Mouse (Mus musculus) midbrain, embryonic 11.5 days (tissue): ENCODE data around the gene Frem2. TPM values are rescaled to one million over a fixed set of nuclear protein-coding genes. Genes with fewer than 3 reads are reported as not detected.
A peak's percentile ranks its signal among the peaks of the same experiment; 100 is the strongest.

Experiments used
- ATAC-seq: fragments of 200-750 bp; cut with Nextera tagmentation; 2 replicates; pipeline ENCODE4 v1.8.0; 2017; ENCODE audit warnings: moderate TSS enrichment, moderate library complexity; ENCODE audit not compliant: low FRiP score
- DNase-seq: peaks from one replicate; pipeline ENCODE4 v3.0.0; 2015; ENCODE audit warnings: low spot score; ENCODE audit errors: missing footprints
- H3K27ac ChIP-seq: fragments of 300-500 bp; sonication (generic); 2 replicates; pipeline ENCODE4 v1.5.1; 2014; ENCODE audit warnings: low read depth, low read length
- H3K27me3 ChIP-seq: fragments of 300-500 bp; sonication (generic); 2 replicates; pipeline ENCODE4 v1.6.1; 2014; ENCODE audit warnings: mild to moderate bottlenecking, low read length, moderate library complexity, mixed read lengths; ENCODE audit not compliant: control insufficient read depth, insufficient read depth
- H3K36me3 ChIP-seq: fragments of 300-500 bp; sonication (generic); 2 replicates; pipeline ENCODE4 v1.6.1; 2014; ENCODE audit warnings: mild to moderate bottlenecking, low read length, moderate library complexity, mixed read lengths; ENCODE audit not compliant: control insufficient read depth, insufficient read depth
- H3K4me1 ChIP-seq: fragments of 300-500 bp; sonication (generic); 2 replicates; pipeline ENCODE4 v1.6.1; 2014; ENCODE audit warnings: low read length; ENCODE audit not compliant: control insufficient read depth, insufficient read depth
- H3K4me2 ChIP-seq: fragments of 300-500 bp; sonication (generic); 2 replicates; pipeline ENCODE4 v1.6.1; 2014; ENCODE audit warnings: mild to moderate bottlenecking, moderate library complexity
- H3K4me3 ChIP-seq: fragments of 300-500 bp; sonication (generic); 2 replicates; pipeline ENCODE4 v1.5.1; 2014; ENCODE audit warnings: low read depth, low read length
- H3K9ac ChIP-seq: fragments of 300-500 bp; sonication (generic); 2 replicates; pipeline ENCODE4 v1.6.1; 2014; ENCODE audit warnings: low read length
- H3K9me3 ChIP-seq: fragments of 300-500 bp; sonication (generic); 2 replicates; pipeline ENCODE4 v1.6.1; 2016; ENCODE audit warnings: low read length; ENCODE audit not compliant: control insufficient read depth
- WGBS: fragments of 180-500 bp; shearing (Covaris S2); extraction: QIAGEN DNeasy Blood & Tissue Kit; methylation state at CpG from one replicate; pipeline ENCODE4 v1.1.7; 2014; 5-methylcytosine and 5-hydroxymethylcytosine counted together
- polyA plus RNA-seq: library from polyadenylated mRNA; unstranded; fragments of >200 nt; fragmentation: Nextera tagmentation; extraction: Ambion mirVana; gene quantifications from 2 replicates; pipeline ENCODE4 v1.2.1, GENCODE M21; 2014

Gene Frem2
- polyA plus RNA-seq, 1 experiment from 2014 or later: 1.7 TPM

DNA sequence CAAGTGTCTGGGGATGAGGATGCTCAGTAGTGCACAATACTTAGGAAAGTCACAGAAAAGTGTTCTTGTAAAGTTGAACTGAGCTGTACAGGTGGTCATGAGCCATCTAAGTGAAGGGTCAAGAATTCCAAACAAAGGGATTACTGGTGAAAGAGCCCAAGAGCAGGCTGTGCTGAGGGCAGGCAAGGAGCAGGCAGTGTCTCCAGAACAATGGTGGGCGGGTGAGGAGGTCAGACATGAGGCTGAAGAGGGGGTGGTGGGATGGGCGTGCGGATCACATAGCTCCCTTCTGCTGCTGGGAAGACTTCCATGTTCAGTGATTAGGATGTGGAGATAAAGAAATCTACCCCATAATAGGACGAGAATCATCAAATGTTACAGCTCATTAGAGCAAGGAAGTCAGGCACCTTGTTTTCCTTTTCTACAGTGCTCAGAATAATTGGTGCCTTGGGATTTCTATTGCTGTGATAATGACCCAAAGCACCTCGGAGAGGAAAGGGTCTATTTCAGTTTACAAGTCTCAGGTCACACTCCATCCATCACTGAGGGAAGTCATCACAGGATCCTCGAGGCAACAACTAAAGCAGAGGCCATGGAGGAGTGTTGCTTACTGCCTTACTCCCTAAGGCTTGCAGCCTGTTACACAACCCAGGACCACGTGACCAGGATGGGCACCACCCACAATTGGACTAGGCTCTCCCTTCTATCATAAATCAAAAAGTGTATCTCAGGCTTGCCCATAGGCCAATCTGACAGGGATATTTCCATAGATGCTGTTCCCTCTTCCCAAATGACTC is 80.6 kb downstream of the Frem2 start:
- Histone ChIP-seq H3K36me3 (no peaks in the 10 kb centered on the region), H3K27me3 (no peaks in the 10 kb centered on the region), H3K9me3 (no peaks in the 10 kb centered on the region), H3K27ac (no peak overlapping the region), H3K4me1 (peaks cover 10% of the 10 kb centered on the region), H3K9ac (no peak overlapping the region), H3K4me3 (no peak overlapping the region), H3K4me2 (no peak overlapping the region)
- WGBS: 32% methylated on average over 7 of the region's 7 CpGs
- no peak for ATAC-seq
- no peak for DNase-seq

DNA sequence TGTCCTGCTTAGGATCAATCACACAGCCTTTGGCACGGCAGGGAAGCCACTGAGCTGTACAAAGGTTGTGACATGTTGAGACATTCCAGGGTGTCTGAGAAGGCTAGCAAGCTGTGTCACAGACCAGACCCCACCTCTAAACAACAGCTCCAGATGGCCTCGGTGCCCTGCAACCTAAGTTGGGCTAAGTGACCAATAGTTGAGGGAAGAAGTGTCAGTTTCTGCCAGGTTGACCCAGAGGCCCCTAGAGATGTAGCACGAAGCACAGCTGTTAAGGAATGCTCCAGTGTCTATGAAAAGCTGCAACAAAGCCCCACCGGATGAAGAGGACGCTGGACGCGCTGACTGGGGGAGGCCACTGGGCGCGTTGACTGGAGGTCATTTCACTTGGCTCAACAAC is 83.0 kb downstream of the Frem2 start:
- H3K27ac ChIP-seq: no peak overlapping the region
- no peak overlapping the region for H3K9ac ChIP-seq
- H3K36me3 ChIP-seq: no peaks in the 10 kb centered on the region
- 31% methylated on average over 9 of the region's 9 CpGs for WGBS
- DNase-seq (no peak), ATAC-seq (no peak)
- H3K4me1 ChIP-seq: peaks cover 10% of the 10 kb centered on the region
- no peak overlapping the region for H3K4me2 ChIP-seq
- H3K9me3 ChIP-seq: no peaks in the 10 kb centered on the region
- H3K4me3 ChIP-seq: no peak overlapping the region
- H3K27me3 ChIP-seq: no peaks in the 10 kb centered on the region

DNA sequence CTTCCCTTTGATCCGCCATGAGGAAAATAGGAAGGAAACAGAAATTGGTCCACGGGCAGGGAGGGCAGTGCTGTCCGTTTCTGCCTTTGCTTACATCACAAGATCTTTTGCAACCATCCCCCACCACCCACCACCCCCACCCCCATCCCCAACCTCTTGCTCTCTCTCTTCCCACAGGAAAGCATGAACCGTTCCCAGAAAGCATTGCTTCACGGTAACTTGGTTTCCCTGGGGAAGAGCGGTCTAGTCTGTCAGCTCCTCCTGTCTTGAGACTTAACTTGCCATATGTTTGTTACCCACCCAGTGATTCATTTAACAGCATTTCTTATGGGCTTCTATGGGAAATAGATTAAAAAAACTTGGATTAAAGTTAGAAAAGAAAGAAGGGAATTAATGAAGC is 85.5 kb downstream of the Frem2 start:
- Histone ChIP-seq H3K4me2 (no peak overlapping the region), H3K4me1 (peaks cover 10% of the 10 kb centered on the region), H3K27me3 (no peaks in the 10 kb centered on the region), H3K4me3 (no peak overlapping the region), H3K27ac (no peak overlapping the region), H3K9me3 (no peaks in the 10 kb centered on the region), H3K9ac (no peak overlapping the region), H3K36me3 (no peaks in the 10 kb centered on the region)
- DNase-seq (no peak), ATAC-seq (no peak)
- 50% methylated on average over 6 of the region's 6 CpGs for WGBS

DNA sequence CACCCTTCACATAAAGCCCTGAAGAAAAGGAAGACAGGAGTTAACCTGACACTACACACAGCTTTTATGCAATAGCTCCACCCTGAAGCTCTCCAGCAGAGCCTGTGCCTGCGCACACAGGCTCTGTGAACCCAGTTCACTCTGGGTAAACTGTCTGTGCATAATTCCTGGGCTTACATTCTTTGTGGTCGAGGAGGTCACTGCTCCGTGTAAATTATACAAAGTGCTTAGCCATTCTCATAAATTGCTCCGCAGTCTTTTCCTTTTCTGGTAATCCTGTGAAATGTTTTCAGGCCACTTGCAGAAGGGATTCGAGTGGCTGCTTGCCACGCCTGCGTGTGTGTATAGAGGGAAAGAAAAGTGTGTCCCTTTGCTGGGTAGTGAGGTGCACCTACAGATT is 92.6 kb downstream of the Frem2 start:
- no peak overlapping the region for H3K27ac ChIP-seq
- ATAC-seq (0 out of 2 replicates have a peak, but pooled peaks have one; percentile 49), DNase-seq (no peak)
- H3K9ac ChIP-seq: no peak overlapping the region
- no peak overlapping the region for H3K4me2 ChIP-seq
- H3K9me3 ChIP-seq: no peaks in the 10 kb centered on the region
- 31% methylated on average over 7 of the region's 7 CpGs for WGBS
- peaks cover 24% of the 10 kb centered on the region for H3K4me1 ChIP-seq
- no peak overlapping the region for H3K4me3 ChIP-seq
- H3K36me3 ChIP-seq: no peaks in the 10 kb centered on the region
- no peaks in the 10 kb centered on the region for H3K27me3 ChIP-seq

DNA sequence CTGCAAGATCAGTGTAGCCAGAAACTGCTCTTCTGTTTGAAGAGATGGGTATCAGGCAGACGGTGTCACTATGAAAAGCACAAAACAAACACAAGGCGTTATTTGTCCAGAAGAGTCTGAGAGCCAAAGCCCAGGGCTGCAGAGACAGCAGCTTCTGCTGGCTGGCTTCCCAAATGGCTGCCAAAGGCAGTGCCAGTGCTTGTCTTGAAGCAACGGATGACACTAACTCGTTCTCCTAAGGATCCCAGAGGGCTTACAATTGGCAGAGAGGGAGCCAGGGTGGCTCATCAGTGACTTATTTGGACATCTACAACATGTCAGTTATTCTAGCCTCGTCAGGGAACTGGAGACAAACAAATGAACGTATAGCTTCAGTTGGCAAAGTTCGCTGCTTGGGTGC is 93.4 kb downstream of the Frem2 start:
- H3K4me2 ChIP-seq: no peak overlapping the region
- no peak for ATAC-seq
- H3K4me3 ChIP-seq: no peak overlapping the region
- DNase-seq: no peak
- no peaks in the 10 kb centered on the region for H3K27me3 ChIP-seq
- no peak overlapping the region for H3K9ac ChIP-seq
- no peaks in the 10 kb centered on the region for H3K9me3 ChIP-seq
- H3K4me1 ChIP-seq: peaks cover 24% of the 10 kb centered on the region
- WGBS: 65% methylated on average over 7 of the region's 7 CpGs
- H3K36me3 ChIP-seq: no peaks in the 10 kb centered on the region
- H3K27ac ChIP-seq: no peak overlapping the region; the same call in 1 of the 2 replicates

DNA sequence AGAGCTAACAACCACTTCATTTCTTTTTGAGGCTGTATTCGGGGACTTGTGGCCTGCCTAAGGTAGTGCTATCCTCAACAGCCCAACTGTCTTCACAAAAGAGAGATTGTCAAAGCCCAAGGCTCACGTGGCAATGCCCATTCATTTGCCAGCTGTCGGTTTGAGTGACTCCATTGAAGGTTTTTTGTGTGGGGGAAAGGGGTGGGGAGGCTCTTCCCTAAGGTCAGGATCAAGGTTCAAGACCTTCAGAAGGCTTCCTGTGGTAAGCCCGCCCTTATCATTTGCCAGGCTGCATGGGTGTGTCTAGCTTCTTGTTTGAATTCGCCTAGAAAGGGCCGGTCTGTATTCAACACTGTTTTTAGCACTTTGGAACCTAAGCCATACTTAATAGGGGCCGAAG is 95.3 kb downstream of the Frem2 start:
- WGBS: 35% methylated on average over 7 of the region's 7 CpGs
- H3K36me3 ChIP-seq: no peaks in the 10 kb centered on the region
- H3K9ac ChIP-seq: no peak overlapping the region
- H3K27ac ChIP-seq: 0 out of 2 replicates have a peak overlapping the region, but pooled peaks have one; percentile 7
- no peaks in the 10 kb centered on the region for H3K9me3 ChIP-seq
- DNase-seq (no peak), ATAC-seq (peak; percentile 62)
- no peak overlapping the region for H3K4me3 ChIP-seq
- no peak overlapping the region for H3K4me2 ChIP-seq
- H3K4me1 ChIP-seq: peaks cover 24% of the 10 kb centered on the region
- no peaks in the 10 kb centered on the region for H3K27me3 ChIP-seq

DNA sequence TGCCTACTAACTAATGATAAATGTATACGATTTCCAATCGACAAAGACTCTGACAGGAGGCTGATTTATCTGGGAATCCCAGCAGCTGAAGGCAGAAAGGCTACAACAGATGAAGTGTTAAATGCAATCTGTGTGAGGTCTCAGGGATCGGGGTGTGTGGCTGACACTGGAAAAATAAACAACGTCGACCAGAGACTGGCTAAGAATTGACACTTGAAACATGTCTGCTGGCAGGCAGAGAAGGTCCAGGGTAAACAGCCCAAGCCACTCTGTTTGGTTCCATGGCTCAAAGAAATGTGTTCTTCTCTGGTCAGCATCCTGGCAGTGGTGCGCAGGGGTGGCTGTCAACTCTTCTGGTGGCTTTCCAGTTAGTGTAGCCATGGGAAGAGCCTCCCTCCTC is 98.1 kb downstream of the Frem2 start:
- H3K9me3 ChIP-seq: no peaks in the 10 kb centered on the region
- H3K36me3 ChIP-seq: no peaks in the 10 kb centered on the region
- WGBS: 75% methylated on average over 6 of the region's 6 CpGs
- DNase-seq (no peak), ATAC-seq (no peak)
- peaks cover 15% of the 10 kb centered on the region for H3K4me1 ChIP-seq
- no peak overlapping the region for H3K4me3 ChIP-seq
- H3K27ac ChIP-seq: no peak overlapping the region
- H3K4me2 ChIP-seq: no peak overlapping the region
- H3K27me3 ChIP-seq: no peaks in the 10 kb centered on the region
- no peak overlapping the region for H3K9ac ChIP-seq

DNA sequence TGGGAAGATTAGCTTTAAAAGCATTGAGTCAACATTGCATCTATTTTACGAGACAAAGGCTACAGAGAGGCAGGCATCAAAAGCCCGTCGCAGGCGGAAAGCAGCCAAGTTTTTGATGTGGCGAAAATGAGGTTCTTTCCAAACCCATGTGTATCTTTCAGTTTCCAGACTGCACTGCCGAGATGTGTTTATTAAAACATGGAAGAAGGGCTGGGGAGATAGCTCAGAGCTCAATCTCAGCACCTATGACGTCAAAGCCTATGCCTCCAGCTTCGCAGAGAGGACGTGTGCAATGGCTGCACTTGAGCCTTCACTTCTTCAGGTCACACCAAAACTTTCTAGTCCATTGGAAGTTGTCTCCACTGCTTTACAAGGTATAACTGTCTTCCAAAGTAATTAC is 98.9 kb downstream of the Frem2 start:
- WGBS: 83% methylated on average over 9 of the region's 9 CpGs
- ATAC-seq (no peak), DNase-seq (no peak)

DNA sequence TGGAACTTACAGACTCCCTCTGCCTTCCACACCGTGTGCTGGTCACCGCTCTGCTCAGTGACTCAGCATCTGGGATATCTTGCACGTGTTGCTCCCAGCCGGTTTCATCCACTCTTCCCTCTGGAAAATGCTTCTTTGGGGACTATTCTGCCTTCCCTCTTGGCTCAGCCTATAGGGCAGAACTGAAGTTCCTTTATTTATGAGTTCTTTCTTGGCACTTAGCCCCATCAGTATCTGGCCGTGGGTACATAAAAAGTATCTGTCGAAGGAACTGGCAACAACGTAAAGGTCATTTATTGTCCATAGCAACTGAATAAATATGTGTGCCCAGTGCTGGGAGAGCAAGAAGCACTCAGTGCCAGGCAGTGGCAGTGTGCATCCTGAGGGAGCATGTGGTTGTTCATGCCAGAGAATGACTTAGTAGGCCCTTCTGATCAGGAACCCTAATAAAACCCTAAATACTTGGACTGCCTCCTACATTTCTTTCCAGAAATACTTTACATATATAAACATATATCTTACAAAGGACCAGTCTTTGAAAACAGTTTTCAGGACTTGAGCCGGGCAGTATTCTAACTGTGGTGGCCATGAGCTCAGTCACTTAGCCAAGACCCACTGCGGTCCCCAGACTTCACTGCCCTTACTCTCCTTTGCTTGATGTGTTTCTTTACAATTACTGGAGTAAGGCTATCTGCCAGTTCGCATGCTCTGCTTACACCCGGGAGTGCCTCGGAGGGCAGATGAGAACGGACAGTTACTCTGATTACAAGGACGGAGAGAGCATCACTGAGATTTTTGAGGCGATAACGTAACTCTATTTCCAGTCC is 99.6 kb downstream of the Frem2 start:
- Histone ChIP-seq H3K9me3 (no peaks in the 10 kb centered on the region), H3K4me3 (no peak overlapping the region), H3K36me3 (no peaks in the 10 kb centered on the region), H3K27ac (no peak overlapping the region), H3K27me3 (no peaks in the 10 kb centered on the region), H3K9ac (no peak overlapping the region), H3K4me2 (no peak overlapping the region), H3K4me1 (peaks cover 9% of the 10 kb centered on the region)
- DNase-seq (peak; percentile 65), ATAC-seq (no peak)
- WGBS: 86% methylated on average over 16 of the region's 16 CpGs

More for the DNA sequence above, 98.9 kb downstream of the Frem2 start:
- H3K36me3 ChIP-seq: no peaks in the 10 kb centered on the region
- no peak overlapping the region for H3K4me2 ChIP-seq
- H3K4me1 ChIP-seq: peaks cover 9% of the 10 kb centered on the region
- H3K9me3 ChIP-seq: no peaks in the 10 kb centered on the region
- no peak overlapping the region for H3K9ac ChIP-seq
- H3K4me3 ChIP-seq: no peak overlapping the region
- H3K27me3 ChIP-seq: no peaks in the 10 kb centered on the region
- no peak overlapping the region for H3K27ac ChIP-seq
